Mouse (Mus musculus) cerebellum, adult 11-12 months (tissue): ENCODE results near the gene Sebox.
"Not testable (repeated sequence)": the region's sequence is repeated elsewhere in the genome, so short reads cannot be mapped to it uniquely, and the experiment has no call there.

ENCODE experiments used
- DNase-seq: peaks from one replicate; pipeline ENCODE4 v3.0.0; 2022

Gene Sebox

DNA sequence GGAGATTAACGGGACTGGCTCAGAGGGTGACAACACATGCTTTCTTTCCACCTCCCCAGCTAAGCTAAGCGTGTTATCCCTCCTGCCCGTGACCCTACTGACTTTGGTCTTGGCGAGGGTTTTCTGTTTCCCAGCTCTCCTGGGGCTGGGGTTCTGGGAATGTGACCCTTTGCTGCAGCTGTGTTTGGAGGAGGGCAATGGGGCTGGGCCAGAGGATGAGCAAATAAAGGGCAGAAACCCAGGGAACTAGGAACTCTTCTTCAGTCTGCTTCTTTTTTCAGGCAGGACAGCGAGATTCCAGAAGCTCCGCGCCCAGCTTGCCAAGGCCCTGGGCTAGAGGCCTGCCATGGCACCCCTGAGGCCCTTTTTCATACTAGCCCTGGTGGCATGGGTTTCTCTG lies 4.2 kb upstream of the Sebox start, which contains the start of gene Vtn:
Gene Vtn, plus strand, starts transcription at position 88 of the 400 bp plus-strand sequence.
- DNase-seq, result peak; percentile 43

DNA sequence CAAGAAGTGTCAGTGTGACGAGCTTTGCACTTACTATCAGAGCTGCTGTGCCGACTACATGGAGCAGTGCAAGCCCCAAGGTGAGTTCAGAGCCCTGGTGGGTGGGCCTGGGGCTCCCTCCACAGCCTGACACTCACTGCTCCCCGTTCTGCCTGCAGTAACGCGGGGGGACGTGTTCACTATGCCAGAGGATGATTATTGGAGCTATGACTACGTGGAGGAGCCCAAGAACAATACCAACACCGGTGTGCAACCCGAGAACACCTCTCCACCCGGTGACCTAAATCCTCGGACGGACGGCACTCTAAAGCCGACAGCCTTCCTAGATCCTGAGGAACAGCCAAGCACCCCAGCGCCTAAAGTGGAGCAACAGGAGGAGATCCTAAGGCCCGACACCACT lies 3.7 kb upstream of the Sebox start:
- peak; percentile 52 for DNase-seq

DNA sequence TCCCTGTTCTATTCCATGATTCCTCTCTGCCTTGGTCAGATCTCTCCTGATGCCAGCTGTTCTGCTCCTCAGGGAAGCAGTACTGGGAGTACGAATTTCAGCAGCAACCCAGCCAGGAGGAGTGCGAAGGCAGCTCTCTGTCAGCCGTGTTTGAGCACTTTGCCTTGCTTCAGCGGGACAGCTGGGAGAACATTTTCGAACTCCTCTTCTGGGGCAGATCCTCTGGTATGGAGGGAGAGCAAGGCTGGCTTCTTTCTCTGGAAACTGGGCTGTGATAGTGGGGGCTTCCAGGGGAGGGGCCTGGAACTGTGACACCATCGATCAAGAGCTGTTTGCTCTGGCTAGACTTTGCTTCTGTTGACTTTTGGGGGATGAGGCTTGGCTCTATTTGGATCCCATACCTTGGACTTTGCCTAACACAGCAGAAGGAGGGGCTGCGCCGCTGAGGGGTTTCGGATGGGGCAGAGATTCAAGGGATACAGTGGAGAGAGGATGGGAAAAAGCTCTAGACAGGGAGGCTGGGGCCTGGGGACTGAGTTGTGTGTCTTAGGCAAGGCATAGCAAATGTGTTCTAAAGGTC lies 2.5 kb upstream of the Sebox start:
- no peak for DNase-seq

DNA sequence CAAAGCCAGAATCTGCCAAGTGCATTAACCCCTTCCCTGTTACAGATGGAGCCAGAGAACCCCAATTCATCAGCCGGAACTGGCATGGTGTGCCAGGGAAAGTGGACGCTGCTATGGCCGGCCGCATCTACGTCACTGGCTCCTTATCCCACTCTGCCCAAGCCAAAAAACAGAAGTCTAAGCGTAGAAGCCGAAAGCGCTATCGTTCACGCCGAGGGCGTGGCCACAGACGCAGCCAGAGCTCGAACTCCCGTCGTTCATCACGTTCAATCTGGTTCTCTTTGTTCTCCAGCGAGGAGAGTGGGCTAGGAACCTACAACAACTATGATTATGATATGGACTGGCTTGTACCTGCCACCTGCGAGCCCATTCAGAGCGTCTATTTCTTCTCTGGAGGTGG lies 1.7 kb upstream of the Sebox start:
- DNase-seq, result peak; percentile 54

DNA sequence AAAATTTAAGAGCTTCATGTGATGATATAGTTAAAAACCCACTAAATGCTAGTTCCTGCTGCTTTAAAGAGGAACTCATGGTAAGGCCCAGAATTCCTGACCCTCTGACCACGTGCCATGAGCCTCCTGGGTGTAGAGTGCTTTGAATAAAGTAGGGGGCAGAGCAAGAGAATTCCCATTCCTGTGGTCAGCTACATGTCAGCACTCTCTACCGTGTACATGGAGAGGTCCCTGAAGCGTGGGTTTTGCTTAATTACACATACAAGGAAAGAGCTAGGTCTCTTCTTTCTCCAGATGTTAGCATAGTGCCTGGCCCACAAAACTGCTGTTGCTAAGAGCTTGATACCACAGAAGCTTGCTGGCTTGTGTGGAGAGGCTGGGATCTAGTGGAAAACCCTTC lies 2.2 kb downstream of the Sebox start:
- no peak for DNase-seq

DNA sequence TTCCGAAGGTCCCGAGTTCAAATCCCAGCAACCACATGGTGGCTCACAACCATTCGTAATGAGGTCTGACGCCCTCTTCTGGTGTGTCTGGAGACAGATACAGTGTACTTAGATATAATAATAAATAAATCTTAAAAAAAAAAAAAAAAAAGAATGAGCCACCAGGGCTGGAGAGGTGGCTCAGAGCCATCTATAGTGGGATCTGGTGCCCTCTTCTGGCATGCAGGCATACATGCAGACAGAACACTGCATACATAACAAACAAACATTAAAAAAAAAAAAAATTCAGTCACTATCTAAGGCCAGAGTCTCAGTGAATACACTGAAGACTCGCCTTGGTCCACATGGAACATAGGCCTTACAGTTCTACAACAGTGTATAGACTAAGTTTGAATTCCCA lies 5.9 kb downstream of the Sebox start:
- DNase-seq, result no peak

DNA sequence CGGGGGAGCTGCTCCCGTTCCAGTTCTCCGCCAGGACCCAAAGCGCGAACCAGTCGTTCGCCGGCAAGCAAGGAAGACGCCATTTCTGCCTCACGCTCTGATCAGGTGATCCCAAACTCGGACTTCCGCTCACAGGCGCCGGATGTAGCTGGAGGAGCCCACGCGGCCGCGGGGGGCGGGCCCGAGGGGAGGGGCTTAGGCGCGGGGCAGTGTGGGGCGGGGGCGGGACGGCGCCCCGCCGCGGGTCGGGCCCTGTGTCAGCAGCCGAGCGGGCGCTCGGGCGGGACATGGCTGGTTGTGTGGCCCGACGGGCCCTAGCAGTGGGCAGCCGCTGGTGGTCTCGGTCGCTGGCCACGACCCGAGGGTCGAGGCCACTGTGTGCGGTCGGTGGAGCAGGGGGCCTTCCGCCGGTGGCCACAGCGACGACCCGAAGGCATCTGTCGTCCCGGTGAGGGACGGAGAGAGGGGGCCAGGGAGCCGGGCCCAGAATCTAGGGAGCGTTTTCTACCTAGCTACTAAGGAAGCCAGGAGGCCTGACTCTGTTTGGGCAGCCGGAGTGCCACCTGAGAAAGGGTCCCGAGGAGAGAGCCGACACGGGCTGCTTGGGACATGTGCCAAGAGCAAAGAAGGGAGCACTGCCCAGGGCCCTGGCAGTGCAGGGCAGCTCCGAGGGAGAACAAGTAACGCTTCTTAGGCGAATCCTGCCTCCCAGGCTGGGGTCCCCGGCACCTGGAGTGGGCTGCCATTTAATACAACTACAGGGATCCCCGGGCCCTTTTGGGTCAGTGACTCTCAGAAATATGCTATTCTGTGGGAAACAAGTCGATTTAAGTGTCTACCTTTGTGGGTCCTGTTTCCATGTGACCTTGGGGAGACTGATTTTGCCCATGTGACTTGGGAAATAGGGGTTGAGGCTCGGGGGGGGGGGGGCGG lies 9.0 kb downstream of the Sebox start, which contains the start of the genes Tmem199 and Poldip2:
Gene Tmem199, minus strand, starts transcription at position 148 of the 933 bp plus-strand sequence.
Gene Poldip2, plus strand, starts transcription at position 169 of the 933 bp plus-strand sequence.
- peak; percentile 88 for DNase-seq

DNA sequence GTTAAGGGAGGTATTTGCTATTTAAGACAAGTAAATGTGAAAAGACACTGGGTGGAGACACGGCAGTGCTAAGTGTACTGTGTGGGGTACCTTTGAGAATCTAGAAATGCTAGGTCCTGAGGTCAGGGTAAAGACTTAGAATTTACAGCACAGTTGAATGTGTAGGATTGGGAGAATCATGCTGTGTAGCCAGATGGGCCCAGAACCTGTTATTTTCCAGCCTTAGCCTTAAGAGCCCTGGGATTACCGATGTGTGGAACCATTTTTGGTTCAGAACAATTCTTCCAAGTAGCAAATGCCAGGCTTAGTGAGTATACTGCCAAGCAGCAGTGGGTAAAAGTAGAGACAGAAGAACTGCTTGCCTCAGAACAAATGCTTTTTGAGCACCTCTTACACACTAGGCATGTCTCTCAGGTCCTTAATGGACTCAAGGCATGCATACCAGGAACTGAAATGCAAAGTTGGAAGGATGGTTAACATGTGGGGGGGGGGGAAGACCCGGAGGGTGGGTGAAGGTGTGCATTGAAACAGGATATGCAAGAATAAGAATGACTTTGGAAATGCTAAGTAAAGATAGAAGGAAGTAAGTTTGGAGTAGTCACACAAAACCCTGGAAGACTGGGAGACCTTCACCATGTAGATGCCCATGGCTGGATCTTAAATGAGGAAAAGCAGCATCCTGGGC lies 10.0 kb downstream of the Sebox start:
- DNase-seq, result no peak

DNA sequence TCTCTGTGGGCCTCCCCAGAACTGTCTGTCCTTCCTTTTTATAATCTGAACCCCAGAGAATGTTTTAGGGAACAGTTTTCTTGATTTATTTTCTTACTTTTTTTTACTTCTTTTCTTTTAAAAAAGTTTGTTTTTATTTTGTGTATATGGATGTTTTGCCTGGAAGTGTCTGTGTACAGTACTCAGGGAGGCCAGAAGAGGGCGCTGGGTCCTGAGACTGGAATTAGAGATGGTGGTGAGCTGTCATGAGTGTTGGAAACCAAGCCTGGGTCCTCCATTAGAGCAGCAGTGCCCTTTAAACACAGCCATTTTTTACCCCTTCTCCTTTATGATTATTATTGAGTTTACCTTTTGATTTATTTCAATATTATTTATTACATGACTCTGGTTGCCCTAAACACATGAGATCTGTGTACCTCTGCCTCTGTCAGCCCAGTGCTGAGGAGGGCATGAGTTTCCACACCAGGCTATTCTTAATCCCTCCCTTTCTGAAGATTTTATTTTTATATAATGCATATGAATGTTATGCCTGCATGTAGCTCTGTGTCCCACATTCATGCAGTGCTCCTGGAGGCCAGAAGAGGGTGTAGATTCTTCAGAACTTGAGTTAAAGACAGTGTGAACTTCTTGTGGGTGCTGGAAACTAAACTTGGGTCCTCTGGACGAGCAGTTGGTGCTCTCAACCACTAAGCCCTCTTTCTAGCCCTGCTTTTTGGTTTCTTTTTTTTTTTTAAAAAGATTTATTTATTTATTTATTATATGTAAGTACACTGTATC lies 12.5 kb downstream of the Sebox start:
- DNase-seq, result no peak

DNA sequence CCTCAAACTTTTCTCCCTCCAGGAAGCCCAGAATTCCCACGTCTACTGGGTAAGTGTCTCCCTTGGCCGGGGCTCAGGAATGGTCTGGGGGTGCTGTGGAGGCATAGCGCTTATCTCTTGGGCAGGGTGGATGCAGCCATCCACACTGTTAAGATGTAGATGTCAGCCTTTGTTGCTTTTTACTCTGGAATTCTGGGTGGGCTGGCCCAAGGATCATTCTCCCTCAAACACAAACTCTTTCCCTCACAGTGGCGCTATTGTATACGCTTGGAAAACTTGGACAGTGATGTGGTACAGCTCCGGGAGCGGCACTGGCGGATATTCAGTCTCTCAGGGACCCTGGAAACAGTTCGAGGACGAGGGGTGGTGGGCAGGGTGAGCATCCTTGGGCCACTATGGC lies 15.7 kb downstream of the Sebox start:
- DNase-seq, result no peak

DNA sequence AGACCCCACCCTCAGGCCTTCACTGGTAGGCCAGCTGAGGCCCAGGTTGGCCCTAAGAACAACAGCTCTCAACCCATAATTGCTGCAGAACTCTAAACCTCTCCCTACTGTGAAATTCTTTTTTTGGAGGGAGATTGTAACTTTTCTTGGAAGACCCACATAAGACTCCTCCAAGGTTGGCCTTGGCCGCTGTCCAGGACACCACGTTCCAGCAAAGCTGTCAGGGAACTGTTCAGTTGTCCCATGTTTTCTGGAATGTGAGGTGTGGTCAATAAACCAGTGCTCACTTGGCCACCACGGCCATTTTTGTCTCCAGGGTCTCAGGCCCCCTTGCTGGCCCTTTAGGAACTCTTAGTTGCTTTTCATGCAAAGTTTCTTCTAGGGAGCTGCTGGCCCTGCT lies 18.6 kb downstream of the Sebox start:
- DNase-seq, result no peak

DNA sequence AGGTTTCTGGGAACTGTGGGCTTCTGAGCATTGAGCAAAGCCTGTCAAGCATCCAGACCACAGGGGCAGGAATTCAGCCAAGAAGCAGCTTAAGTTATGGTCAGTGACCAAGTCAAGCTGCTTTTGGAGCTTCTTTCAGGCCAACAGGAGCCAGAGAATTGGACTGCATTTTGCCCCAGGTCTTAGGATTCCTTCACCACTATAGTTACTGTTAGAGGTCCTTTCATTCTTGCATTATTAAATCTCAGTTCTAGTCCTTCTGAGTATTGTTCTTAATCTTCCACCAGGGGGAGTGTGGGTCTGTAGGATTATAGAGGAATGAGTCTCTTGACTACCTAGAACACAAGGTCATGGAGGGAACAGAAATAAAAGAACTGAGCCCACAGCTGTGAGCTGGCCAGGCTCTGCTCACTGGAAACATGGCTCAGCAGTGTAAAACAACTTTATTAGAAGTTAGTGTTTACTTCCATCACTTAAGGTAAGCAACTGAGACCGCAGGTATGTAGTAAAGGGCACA lies 19.3 kb downstream of the Sebox start:
- DNase-seq, result no peak

DNA sequence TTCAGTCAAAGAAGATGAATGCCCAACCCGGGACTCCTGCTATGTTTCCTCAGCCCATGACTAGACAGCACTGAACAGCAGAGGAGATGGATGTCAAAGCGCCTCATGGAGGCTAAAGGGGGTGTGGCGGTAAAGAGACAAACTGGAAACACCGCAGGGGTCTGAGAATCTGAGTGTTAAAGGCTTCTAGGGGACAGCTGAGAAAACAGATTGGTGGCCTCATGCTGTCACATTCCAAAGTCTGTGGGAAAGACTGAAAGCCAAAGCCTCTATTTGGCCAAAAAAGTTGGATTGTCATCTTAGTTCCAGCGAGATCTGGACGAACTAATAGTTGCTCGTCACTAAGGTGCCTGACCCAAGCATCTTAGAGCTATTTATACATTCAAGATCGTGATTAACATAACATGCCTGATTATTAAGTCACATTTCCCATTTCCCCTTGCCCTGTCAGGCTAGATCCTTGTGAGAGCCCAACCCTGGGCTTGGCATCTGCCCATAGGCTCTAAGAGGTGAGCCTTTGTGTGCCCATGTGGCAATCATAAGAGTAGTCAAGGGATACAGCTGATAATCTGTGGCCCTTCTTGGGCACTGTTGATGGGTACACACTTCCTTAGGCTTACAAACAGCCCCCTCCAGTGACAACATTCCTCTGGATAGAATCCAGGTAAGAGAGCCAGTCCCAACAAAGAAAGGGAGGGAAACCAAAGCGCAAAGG lies 20.2 kb downstream of the Sebox start:
- DNase-seq, result no peak

DNA sequence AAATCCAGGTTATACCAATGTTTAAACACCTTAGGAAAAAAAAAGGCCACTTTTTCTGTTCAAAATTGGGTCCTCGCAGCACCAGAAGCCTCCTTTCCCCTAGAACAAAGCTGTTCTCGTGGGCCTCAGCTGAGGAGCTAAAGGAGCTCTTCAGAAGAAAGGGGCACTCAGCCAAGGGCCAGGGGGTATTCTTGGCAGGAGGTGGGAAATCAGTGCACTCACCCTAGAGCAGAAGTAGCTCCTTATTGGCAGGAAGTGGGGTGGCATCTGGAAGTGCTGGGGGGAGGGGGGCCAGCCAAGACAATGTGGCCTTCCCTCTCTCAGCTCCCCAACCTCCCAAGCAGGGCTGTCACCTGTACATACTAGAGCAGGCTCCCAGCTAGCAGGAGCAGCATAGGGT lies 21.6 kb downstream of the Sebox start:
- peak; percentile 33 for DNase-seq

DNA sequence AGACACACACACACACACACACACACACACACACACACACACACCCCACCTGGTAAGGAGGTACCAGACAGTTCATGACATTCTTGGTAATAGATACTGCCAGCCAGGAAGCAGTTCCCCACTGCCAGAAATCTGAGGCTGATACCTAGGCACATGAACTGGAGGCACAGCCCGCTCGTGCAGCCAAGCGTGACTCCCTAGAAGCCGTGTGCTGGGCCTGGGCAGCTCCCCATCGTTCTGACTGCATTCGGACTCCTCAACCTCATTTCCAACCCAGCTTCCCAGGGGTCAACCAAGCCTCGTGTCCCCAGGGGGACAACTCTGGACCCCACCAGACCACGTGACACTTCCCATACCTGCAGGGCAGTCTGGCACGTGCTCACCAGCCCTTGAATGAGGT lies 25.5 kb downstream of the Sebox start:
- no peak for DNase-seq

DNA sequence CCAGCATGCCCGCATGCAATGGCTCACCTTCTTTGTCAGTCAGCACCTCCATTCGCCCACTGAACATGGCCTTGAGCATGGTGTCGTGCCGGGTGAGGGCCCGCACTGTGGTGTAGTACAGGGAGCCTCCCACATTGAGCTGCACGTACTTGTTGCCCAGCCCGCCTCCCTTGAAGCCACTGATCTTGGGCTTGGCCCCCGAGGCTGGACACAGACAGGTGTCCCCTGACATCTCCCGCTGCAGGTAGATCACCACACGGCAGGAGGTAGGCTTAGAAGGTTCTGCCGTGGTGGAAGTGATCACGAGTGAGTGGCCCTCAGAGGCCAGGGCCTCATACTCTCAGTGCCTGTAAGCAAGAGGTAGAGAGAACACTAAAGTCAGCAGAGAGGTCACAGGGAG lies 26.8 kb downstream of the Sebox start:
- no peak for DNase-seq

DNA sequence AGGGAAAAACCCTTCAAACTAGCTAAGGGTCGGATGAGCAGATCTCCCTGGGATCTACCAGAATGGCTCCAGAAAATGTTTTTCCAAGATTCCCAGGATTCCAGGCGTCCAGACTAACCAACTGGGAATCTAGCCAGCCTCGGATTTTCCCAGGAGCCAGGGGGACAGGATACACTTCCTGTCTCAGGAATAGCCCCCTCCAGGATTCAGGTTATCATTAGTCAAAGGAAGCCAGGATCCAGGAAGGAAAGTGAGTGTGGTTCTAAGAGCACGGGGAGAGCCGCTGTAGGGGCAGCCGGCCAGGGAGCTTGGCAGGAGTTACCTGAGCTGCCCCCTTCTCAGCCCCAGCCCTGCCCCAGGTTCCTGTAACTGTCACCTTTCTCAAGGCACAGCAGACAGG lies 27.8 kb downstream of the Sebox start:
- DNase-seq, result no peak

DNA sequence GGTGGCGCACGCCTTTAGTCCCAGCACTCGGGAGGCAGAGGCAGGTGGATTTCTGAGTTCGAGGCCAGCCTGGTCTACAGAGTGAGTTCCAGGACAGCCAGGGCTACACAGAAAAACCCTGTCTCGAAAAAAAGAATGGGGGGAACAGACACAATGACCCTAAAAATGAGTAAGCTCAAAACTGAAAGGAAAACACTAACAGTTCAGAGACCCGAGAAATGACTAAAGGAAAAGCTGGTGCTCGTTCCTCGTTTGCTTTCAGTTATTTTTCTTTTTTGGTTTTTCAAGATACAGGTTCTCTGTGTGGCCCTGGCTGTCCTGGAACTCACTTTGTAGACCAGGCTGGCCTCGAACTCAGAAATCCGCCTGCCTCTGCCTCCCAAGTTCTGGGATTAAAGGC lies 28.3 kb downstream of the Sebox start:
- DNase-seq, result not testable (repeated sequence)

DNA sequence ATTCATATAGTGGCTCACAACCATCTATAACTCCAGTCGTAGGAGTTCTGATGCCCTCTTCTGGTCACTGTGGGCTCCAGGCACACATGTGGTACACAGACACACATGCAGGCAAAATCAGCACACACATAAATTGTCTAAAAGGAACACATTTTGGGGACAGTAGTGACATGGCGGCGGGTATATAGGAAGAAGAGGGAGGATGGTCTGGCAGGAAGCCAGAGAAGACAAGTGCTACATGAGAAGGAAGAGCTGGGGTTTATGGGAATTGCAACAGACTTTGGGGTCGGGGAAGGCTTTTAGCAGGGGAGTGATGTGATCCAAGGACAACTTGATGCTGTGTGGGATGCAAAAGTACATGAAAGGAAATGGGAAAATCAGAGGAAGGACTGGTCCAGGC lies 31.3 kb downstream of the Sebox start:
- peak; percentile 56 for DNase-seq

DNA sequence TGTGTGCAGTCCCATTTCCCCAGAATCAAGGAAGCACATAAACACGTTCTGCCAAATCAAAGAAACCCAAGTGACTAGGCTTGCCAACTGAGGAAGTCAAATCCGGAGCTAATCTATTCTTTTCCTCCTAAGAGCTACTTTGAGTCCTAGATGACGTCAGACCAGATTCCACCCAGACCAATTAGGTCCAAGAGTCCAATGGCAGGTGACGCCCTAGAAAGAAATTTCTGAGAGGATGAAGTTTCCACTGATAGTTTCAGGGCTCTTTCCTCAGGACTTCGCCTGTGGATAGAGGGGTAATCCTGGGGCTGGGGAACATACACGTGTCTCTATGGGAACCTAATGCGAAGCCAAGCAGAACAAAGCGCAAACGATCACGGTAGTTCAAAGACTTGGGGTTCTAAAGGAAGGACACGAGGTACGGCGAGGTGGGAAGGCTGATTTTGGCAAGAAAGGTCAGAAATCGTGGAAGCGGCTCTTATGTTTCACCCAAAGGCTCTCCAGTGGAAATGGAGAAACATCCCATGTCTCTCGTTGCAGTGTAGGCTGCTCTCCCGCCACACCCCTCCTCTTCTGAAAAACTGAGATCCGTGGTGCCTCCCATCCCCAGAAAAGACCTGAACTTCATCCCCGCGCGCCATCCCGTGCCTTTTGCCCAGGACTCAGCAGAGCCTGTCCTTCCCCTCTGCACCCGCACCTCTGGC lies 32.3 kb downstream of the Sebox start:
- DNase-seq, result no peak

DNA sequence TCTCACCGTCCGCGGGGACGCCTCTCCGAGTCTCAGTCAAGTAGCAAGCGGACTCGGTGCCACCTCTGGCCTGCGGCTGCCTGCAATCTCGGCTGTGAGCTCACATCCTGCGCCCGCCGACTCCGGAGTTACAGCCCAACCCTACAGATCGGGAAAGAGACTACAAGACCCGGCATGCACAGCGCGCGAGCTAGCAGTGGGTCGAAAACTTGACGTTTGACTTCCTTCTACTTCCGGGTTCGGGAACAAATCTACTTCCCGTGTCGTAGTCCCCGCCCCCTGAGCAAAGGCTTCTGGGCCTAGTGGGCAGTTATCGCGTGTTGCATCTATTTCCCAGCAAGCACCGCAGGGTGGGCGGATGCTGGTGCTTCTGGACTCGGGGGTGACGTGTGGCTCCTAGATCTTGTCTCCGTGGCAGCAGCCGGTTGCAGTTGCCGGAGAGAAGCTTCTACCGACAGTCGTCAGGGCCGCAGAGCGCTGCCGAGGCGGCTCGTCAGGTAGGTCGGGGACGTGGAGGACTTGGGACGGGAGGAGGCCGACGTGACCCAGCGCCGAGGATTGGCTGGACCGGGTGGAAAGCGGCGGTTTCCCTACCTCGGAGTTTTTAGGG lies 32.9 kb downstream of the Sebox start, which contains the start of the genes Tnfaip1 and Ift20:
Gene Tnfaip1, minus strand, starts transcription at position 253 of the 610 bp plus-strand sequence.
Gene Ift20, plus strand, starts transcription at position 282 of the 610 bp plus-strand sequence.
- DNase-seq, result peak; percentile 98
